Mouse (Mus musculus) midbrain, embryonic 14.5 days (tissue): ENCODE results near the gene Lrfn1. TPM values are rescaled to one million over a fixed set of nuclear protein-coding genes. Genes with fewer than 3 reads are reported as not detected.
"Not testable (repeated sequence)": the region's sequence is repeated elsewhere in the genome, so short reads cannot be mapped to it uniquely, and the experiment has no call there.

Experiments
- ATAC-seq: fragments of 200-750 bp; cut with Nextera tagmentation; 2 replicates; pipeline ENCODE4 v1.8.0; 2017; ENCODE audit warnings: moderate number of reproducible peaks, moderate library complexity; ENCODE audit not compliant: low FRiP score, low TSS enrichment
- DNase-seq: peaks from one replicate; pipeline ENCODE4 v3.0.0-alpha.2; 2015
- H3K27ac ChIP-seq: fragments of 300-500 bp; sonication (generic); replicated peaks from 2 replicates; pipeline ENCODE4 v1.5.1; 2014; ENCODE audit warnings: mild to moderate bottlenecking, low read depth, low read length, moderate library complexity
- H3K27me3 ChIP-seq: fragments of 300-500 bp; sonication (generic); 2 replicates; pipeline ENCODE4 v1.6.1; 2014; ENCODE audit warnings: low read length, control low read depth, mixed read lengths; ENCODE audit not compliant: control insufficient read depth, insufficient read depth
- H3K36me3 ChIP-seq: fragments of 300-500 bp; sonication (generic); 2 replicates; pipeline ENCODE4 v1.6.1; 2014; ENCODE audit warnings: low read length, control low read depth; ENCODE audit not compliant: control insufficient read depth, insufficient read depth
- H3K4me1 ChIP-seq: fragments of 300-500 bp; sonication (generic); 2 replicates; pipeline ENCODE4 v1.6.1; 2014; ENCODE audit warnings: mild to moderate bottlenecking, antibody characterized with exemption, low read length, control low read depth; ENCODE audit not compliant: control insufficient read depth, insufficient read depth
- H3K4me2 ChIP-seq: fragments of 300-500 bp; sonication (generic); 2 replicates; pipeline ENCODE4 v1.6.1; 2014; ENCODE audit warnings: mild to moderate bottlenecking, low read length, moderate library complexity
- H3K4me3 ChIP-seq: fragments of 300-500 bp; sonication (generic); replicated peaks from 2 replicates; pipeline ENCODE4 v1.5.1; 2014; ENCODE audit warnings: low read depth, low read length
- H3K9ac ChIP-seq: fragments of 300-500 bp; sonication (generic); replicated peaks from 2 replicates; pipeline ENCODE4 v1.6.1; 2014; ENCODE audit warnings: mild to moderate bottlenecking, low read length, moderate library complexity
- H3K9me3 ChIP-seq: fragments of 300-500 bp; sonication (generic); 2 replicates; pipeline ENCODE4 v1.6.1; 2016; ENCODE audit warnings: low read length, control low read depth, mixed read lengths; ENCODE audit not compliant: control insufficient read depth
- WGBS: fragments of 180-500 bp; shearing (Covaris S2); extraction: QIAGEN DNeasy Blood & Tissue Kit; methylation state at CpG from one replicate; pipeline ENCODE4 v1.1.7; 2014; 5-methylcytosine and 5-hydroxymethylcytosine counted together
- polyA plus RNA-seq: library from polyadenylated mRNA; unstranded; fragments of >200 nt; fragmentation: Nextera tagmentation; extraction: Ambion mirVana; gene quantifications from 2 replicates; pipeline ENCODE4 v1.2.1, GENCODE M21; 2014

Gene Lrfn1
- polyA plus RNA-seq, 1 experiment from 2014 or later, result 18.3 TPM

DNA sequence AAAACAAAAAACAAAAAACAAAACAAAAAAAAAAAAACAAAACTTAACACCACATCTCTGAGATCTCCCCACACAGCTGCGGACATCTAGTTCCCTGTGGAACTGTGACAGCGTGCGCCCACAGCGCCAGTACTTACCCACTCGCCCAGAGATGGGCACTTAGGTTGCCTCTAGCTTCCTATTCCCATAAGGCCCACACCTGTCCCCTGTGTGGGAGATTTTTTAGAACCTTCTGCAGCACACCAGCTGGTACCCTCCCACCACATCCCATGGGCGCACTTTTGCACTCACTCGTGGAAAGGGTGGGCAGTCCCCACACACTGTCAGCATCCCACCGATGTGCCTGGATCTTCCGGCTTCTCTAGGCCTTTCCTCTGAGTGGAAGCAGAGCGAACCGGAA is 31.1 kb downstream of the Lrfn1 start:
- Histone ChIP-seq H3K27ac (no peak overlapping the region), H3K9ac (no peak overlapping the region), H3K27me3 (peaks cover 5% of the 10 kb centered on the region; the same call in 1 of the 2 replicates), H3K9me3 (no peaks in the 10 kb centered on the region), H3K36me3 (no peaks in the 10 kb centered on the region), H3K4me2 (no peak overlapping the region), H3K4me3 (no peak overlapping the region), H3K4me1 (no peaks in the 10 kb centered on the region)
- ATAC-seq (no peak), DNase-seq (no peak)
- WGBS, result 84% methylated on average over 11 of the region's 11 CpGs

DNA sequence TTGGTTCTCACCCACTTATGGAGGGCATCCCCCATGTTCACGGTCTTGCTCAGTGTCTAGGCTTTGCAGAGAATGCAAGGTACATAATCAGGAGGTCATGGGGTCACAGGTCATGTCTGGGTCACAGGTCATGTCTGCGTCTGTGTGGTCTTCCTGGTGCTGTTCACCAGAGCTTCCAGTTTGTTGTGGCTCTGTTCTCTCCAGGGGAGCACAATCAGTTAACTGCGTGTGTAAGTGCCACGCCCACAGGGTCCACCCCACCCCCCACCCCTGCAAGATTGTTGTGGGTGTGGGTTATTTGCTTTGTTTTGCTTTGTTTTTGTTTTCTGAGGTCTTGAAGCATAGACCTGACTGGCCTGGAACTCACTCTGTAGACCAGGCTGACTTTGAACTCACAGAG is 32.4 kb downstream of the Lrfn1 start:
- Histone ChIP-seq H3K9ac (no peak overlapping the region), H3K27me3 (peaks cover 10% of the 10 kb centered on the region), H3K9me3 (no peaks in the 10 kb centered on the region), H3K36me3 (no peaks in the 10 kb centered on the region), H3K4me3 (no peak overlapping the region), H3K4me1 (no peaks in the 10 kb centered on the region), H3K27ac (no peak overlapping the region), H3K4me2 (no peak overlapping the region)
- ATAC-seq, result no peak
- WGBS, result 34% methylated on average over 4 of the region's 4 CpGs
- no peak for DNase-seq

DNA sequence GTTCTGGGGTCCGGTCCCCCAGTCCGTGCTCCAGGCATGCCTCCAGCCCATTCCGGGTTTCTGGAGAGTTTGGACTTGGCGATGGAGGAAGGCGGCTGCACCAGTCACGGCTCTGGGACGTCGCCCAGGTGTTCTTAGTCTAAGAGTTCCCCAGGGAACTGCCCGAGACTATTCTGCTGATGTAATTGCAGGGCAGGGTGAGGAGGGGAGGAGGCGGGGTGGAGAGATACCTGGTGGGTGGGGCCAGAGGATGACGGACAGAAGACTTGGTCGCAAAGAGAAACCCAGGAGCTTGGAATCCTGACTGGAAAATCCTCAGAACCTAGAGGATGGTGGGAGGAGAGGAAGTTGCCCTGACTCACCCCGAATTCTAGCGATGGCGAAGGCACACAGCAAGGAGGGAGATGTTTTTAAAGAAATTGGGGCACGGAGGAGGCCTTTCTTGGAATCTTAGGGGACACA is 36.3 kb downstream of the Lrfn1 start:
- peak; percentile 33 for DNase-seq
- Histone ChIP-seq H3K4me3 (peak overlapping the region; percentile 19; the same call in 1 of the 2 replicates), H3K4me2 (peak overlapping the region; percentile 47), H3K27ac (no peak overlapping the region), H3K9ac (no peak overlapping the region), H3K4me1 (no peaks in the 10 kb centered on the region), H3K9me3 (no peaks in the 10 kb centered on the region), H3K36me3 (no peaks in the 10 kb centered on the region), H3K27me3 (peaks cover 10% of the 10 kb centered on the region)
- WGBS, result 5% methylated on average over 16 of the region's 16 CpGs
- ATAC-seq, result no peak

DNA sequence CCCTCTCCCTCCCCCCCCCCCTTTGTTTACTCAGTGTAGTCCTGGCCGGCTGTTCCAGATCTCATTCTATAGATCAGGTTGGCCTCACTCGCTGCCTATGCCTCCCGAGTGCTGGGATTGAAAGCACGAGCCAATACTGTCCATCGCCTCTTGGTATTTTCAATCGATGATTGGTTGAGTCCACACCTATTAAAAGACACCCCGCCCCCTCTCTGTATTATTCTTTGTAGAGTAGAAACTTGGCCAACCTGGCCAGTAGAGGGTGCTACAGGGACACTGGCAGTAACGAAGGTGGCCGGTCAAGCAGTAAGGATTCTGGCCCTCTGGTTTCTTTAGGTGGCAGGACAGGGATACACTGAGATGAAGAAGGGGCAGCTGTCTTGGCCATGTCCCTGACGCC is 38.6 kb downstream of the Lrfn1 start:
- no peak overlapping the region for H3K4me3 ChIP-seq
- H3K4me1 ChIP-seq, result peaks cover 3% of the 10 kb centered on the region; the same call in 1 of the 2 replicates
- WGBS, result 4% methylated on average over 10 of the region's 10 CpGs
- H3K36me3 ChIP-seq, result no peaks in the 10 kb centered on the region
- no peak for ATAC-seq
- no peak overlapping the region for H3K9ac ChIP-seq
- no peak overlapping the region for H3K27ac ChIP-seq
- DNase-seq, result peak; percentile 61
- peaks cover 10% of the 10 kb centered on the region for H3K27me3 ChIP-seq
- no peak overlapping the region for H3K4me2 ChIP-seq
- H3K9me3 ChIP-seq, result no peaks in the 10 kb centered on the region

DNA sequence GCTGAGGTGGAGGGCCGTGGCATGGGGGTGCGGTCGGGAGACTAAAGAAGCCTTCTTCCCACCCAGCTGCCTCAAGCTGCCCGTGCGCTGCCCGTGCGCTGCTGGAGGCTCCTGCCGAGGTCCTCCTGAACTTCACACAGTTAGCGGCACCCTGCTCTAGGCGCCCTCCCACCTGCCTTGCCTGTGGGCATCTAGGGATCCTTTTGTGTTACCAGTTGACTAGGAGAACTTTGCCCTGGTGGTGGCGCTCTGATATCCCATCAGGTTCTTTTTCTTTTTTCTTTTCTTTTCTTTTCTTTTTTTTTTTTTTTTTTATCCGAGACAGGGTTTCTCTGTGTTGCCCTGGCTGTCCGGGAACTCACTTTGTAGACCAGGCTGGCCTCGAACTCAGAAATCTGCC is 39.1 kb downstream of the Lrfn1 start:
- H3K27me3 ChIP-seq, result peaks cover 10% of the 10 kb centered on the region
- ATAC-seq (no peak), DNase-seq (no peak)
- no peak overlapping the region for H3K4me2 ChIP-seq
- H3K9me3 ChIP-seq, result no peaks in the 10 kb centered on the region
- H3K27ac ChIP-seq, result no peak overlapping the region
- H3K4me3 ChIP-seq, result no peak overlapping the region
- no peak overlapping the region for H3K9ac ChIP-seq
- H3K4me1 ChIP-seq, result peaks cover 6% of the 10 kb centered on the region; the same call in 1 of the 2 replicates
- no peaks in the 10 kb centered on the region for H3K36me3 ChIP-seq
- 38% methylated on average over 14 of the region's 14 CpGs for WGBS

DNA sequence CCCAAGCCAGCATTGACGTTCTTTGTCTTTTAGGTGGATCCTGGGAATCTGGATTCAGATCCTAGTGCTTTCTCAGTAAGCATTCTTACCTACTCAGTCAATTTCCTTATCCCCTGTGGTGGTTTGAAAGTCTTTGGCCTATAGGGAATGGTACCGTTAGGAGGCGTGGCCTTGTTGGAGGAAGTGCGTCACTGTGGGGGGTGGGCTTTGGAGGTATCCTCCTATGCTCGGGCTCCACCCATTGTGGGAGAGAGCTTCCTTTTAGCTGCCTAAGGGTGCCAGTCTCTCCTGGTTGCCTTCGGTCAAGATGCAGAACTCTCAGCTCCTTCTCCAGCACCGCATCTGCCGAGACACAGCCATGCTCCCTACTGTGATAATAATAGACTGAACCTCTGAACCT is 40.5 kb downstream of the Lrfn1 start:
- Histone ChIP-seq H3K9me3 (no peaks in the 10 kb centered on the region), H3K9ac (no peak overlapping the region)
- 92% methylated on average over 8 of the region's 8 CpGs for WGBS

DNA sequence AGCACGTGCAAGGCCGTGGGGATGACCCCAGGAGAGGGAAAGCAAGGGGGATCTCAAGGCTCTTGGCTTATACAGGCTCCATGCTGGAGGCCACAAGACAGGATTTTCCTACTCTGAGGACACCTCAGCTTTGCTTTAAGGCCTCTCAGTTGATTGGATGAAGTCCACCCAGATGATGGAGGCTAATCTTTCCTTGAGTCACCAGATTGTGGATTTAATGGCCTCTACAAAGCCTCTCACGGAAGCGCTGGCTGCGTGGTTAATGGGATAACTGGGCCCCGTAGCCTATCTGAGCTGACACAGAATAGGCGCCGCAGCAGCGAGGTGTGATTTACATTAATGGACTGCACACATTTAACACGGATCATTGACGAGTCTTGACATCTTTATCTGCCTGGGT is 43.6 kb downstream of the Lrfn1 start:
- Histone ChIP-seq H3K27ac (peak overlapping the region; percentile 10), H3K4me2 (peak overlapping the region; percentile 22), H3K9me3 (no peaks in the 10 kb centered on the region), H3K9ac (no peak overlapping the region), H3K36me3 (no peaks in the 10 kb centered on the region), H3K27me3 (no peaks in the 10 kb centered on the region), H3K4me3 (no peak overlapping the region), H3K4me1 (peaks cover 6% of the 10 kb centered on the region; the same call in 1 of the 2 replicates)
- 17% methylated on average over 11 of the region's 11 CpGs for WGBS
- DNase-seq (peak; percentile 76), ATAC-seq (peak; percentile 53; the same call in 1 of the 2 replicates)

More for the DNA sequence above, 40.5 kb downstream of the Lrfn1 start:
- ATAC-seq, result no peak
- H3K4me1 ChIP-seq, result peaks cover 6% of the 10 kb centered on the region; the same call in 1 of the 2 replicates
- H3K4me2 ChIP-seq, result no peak overlapping the region
- H3K36me3 ChIP-seq, result no peaks in the 10 kb centered on the region
- DNase-seq, result no peak
- H3K27me3 ChIP-seq, result peaks cover 10% of the 10 kb centered on the region
- H3K4me3 ChIP-seq, result no peak overlapping the region
- no peak overlapping the region for H3K27ac ChIP-seq

DNA sequence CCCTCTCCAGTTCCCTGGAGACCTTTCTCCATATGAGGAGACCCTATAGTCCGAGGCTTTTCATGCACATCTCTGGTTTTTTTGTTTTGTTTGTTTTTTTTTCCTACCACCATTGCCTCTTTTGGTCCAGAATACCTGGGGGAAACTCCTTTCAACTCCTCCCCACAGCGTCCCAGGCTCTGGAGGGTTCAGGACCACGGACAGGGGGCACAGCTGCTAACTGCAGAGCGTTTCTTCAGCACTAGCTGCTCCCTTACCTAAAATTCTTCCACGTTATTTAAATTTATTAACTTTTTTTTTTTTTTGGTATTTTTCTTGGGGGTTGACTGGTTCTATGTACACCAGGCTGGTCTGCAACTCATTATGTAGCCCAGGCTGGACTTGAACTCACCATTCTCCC is 53.8 kb downstream of the Lrfn1 start:
- 10% methylated on average over 5 of the region's 5 CpGs for WGBS
- no peak for DNase-seq

DNA sequence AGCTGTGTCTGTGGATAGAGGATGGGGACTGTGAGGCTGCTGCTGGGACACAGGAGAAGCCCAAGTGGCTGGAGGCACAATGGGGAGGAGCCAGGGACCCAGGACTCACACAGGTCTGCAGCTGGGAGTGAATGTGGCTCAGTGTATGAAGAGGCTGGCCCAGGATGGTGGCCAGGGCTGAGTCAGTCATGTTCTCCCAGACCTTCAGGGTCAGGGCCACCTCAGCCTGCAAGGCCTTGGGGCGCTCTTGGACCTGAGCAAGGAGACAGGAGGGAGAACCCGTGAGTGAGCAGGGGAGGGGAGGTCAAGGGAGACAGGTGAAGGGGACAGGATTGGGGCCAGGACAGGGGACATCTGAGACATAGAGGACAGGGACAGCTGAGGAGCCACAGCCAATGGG is 57.3 kb downstream of the Lrfn1 start:
- H3K9ac ChIP-seq, H3K27me3 ChIP-seq, H3K4me1 ChIP-seq, H3K9me3 ChIP-seq, H3K4me3 ChIP-seq, H3K27ac ChIP-seq, DNase-seq, H3K36me3 ChIP-seq, ATAC-seq, H3K4me2 ChIP-seq: not testable (repeated sequence)
- WGBS, result 50% methylated on average over 1 of the region's 2 CpGs

More for the DNA sequence above, 53.8 kb downstream of the Lrfn1 start:
- H3K4me3 ChIP-seq, result no peak overlapping the region
- H3K9ac ChIP-seq, result no peak overlapping the region
- no peaks in the 10 kb centered on the region for H3K9me3 ChIP-seq
- H3K36me3 ChIP-seq, result no peaks in the 10 kb centered on the region
- H3K27ac ChIP-seq, result no peak overlapping the region
- ATAC-seq, result no peak
- H3K27me3 ChIP-seq, result no peaks in the 10 kb centered on the region
- H3K4me1 ChIP-seq, result no peaks in the 10 kb centered on the region
- no peak overlapping the region for H3K4me2 ChIP-seq
